In the genomic region with DNA sequence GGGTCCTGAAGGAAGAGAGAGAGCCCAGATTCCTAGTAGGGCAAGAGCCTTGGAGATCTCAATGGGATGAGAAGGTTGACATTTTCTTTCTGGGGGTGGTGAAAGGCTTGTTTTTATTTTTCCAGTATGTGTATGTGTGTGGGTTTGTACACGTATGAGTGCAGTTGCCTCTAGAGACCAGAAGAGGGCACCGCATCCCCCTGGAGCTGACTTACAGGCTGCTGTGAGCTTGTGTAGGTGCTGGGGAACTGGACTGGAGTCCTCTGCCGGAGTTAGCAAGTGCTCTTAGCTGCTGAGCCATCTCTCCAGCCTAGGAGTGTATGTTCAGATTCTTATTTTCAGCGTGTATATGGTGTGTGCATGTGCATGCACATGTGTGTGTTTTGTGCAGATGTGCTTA, we compare ENCODE assay signal across 14 mouse cellular contexts. TPM values are rescaled to one million over a fixed set of nuclear protein-coding genes. Genes with fewer than 3 reads are reported as not detected.
DNase-seq lines count a peak whose midpoint lies in the region; ATAC-seq and TF ChIP-seq lines count a peak whose summit lies in the region.
"Had no signal": no experiment of that assay in that cellular context is flagged by ENCODE, and none has a peak within 500 bp of the region (broad histone marks: within the 10 kb centered on the region; RNA-seq: fewer than 3 reads in every experiment).

No protein-coding gene starts in this region.

- no peak for ATAC-seq in CD4-positive, CD25-positive, alpha-beta regulatory T cell, adult 4 months

- no peak overlapping the region for H3K4me3 ChIP-seq in liver, adult 2 months (ENCODE audit: insufficient read depth, low read depth, low read length)
- H3K4me3 ChIP-seq in E14TG2a.4 (replicated peaks; ENCODE audit: low read length), result no peak overlapping the region
- H3K4me3 ChIP-seq: heart, embryonic 15.5 days; liver, embryonic 13.5 days; neural tube, embryonic 15.5 days had no signal

- no peaks in the 10 kb centered on the region for H3K36me3 ChIP-seq in liver, adult 2 months (ENCODE audit: control insufficient read depth, insufficient read depth, low read length)
- H3K36me3 ChIP-seq in E14TG2a.4 (ENCODE audit: insufficient read depth, low read length), result no peaks in the 10 kb centered on the region
- H3K36me3 ChIP-seq: heart, embryonic 15.5 days; liver, embryonic 13.5 days; neural tube, embryonic 15.5 days had no signal

- peak; percentile 46 for DNase-seq in CD4-positive, CD25-positive, alpha-beta regulatory T cell, adult 2 months (ENCODE audit: low read depth, low spot score)
- no peak for DNase-seq in liver, adult 2 months (ENCODE audit: extremely low read depth, low read depth, low spot score)
- no peak for DNase-seq in liver
- DNase-seq in induced T-regulatory cell, adult 2 months (ENCODE audit: low read depth), result peak; percentile 42
- DNase-seq in heart, adult 8-10 months (ENCODE audit: low spot score), result no peak
- DNase-seq in thymus, postnatal 4 days, result no peak
- DNase-seq: adrenal gland, adult 8-10 months; cerebellum, postnatal 14 days; kidney, adult 9 months; liver, embryonic 13.5 days had no signal

- TF ChIP-seq CTCF in liver, adult 2 months (IDR thresholded peaks at IDR 0.05; ENCODE audit: low read depth, low read length), result 0 out of 2 replicates have a peak, but pooled peaks have one; percentile 21
- TF ChIP-seq CTCF in E14TG2a.4 (conservative IDR thresholded peaks at IDR 0.05; ENCODE audit: low read length), result peak; percentile 84

- WGBS in liver, adult 2 months, result 98% methylated on average over 4 of the region's 4 CpGs

- no peaks in the 10 kb centered on the region for H3K79me2 ChIP-seq in liver, adult 2 months (ENCODE audit: control insufficient read depth, insufficient read depth, low read length)

- TF ChIP-seq POLR2A in liver, adult 2 months (IDR thresholded peaks at IDR 0.05; ENCODE audit: extremely low read depth, insufficient read depth, low read length), result no peak

- no peak overlapping the region for H3K9ac ChIP-seq in liver, adult 2 months (ENCODE audit: low read depth, low read length)
- H3K9ac ChIP-seq: heart, embryonic 15.5 days; liver, embryonic 13.5 days; neural tube, embryonic 15.5 days had no signal

- H3K9me3 ChIP-seq in E14TG2a.4 (ENCODE audit: low read length), result no peaks in the 10 kb centered on the region
- H3K9me3 ChIP-seq: heart, embryonic 15.5 days; neural tube, embryonic 15.5 days had no signal

- H3K4me1 ChIP-seq in liver, adult 2 months (ENCODE audit: control insufficient read depth, insufficient read depth, low read length), result no peaks in the 10 kb centered on the region
- H3K4me1 ChIP-seq in E14TG2a.4 (replicated peaks; ENCODE audit: low read depth, low read length), result peaks cover 26% of the 10 kb centered on the region

- no peaks in the 10 kb centered on the region for H3K27me3 ChIP-seq in liver, adult 2 months (ENCODE audit: control insufficient read depth, insufficient read depth, low read length)
- H3K27me3 ChIP-seq in E14TG2a.4 (ENCODE audit: insufficient read depth, low read length), result no peaks in the 10 kb centered on the region

- no peak overlapping the region for H3K27ac ChIP-seq in liver, adult 2 months (replicated peaks; ENCODE audit: insufficient read depth, low read depth, low read length)
- H3K27ac ChIP-seq: heart, embryonic 15.5 days; liver, embryonic 13.5 days; neural tube, embryonic 15.5 days had no signal

RNA-seq across cellular contexts. Expression of a gene that starts 5.2 kb away (rescaled TPM):
- polyA plus RNA-seq in CD4-positive, CD25-positive, alpha-beta regulatory T cell, adult 4 months (2017; shearing (Covaris generic)), result 10 to 100 TPM; 22.0 to 25.3 TPM
- 5.0 and 6.6 TPM in 2 replicates for total RNA-seq in liver, adult 2 months (2014; rRNA removed)
- polyA plus RNA-seq in liver, adult 2 months (2012; rRNA removed), result 3.2 and 4.2 TPM in 2 replicates
- 10 to 100 TPM; 22.2 to 35.0 (median 32.5) TPM for total RNA-seq in heart, adult 8-10 months (2022)

Comparison
In these comparisons a context has a peak if more than half of its experiments do, and no peak if none do; other contexts are left out.
1. DNase-seq: peak in CD4-positive, CD25-positive, alpha-beta regulatory T cell, adult 2 months (single experiment) and induced T-regulatory cell, adult 2 months (single experiment); none in liver, adult 2 months (single experiment), liver (single experiment), heart, adult 8-10 months (single experiment) and thymus, postnatal 4 days (single experiment).